Mouse (Mus musculus) skeletal muscle tissue, adult 2 months (tissue): Measurements from ENCODE around the gene Gm4312.
"Not testable (repeated sequence)": the region's sequence is repeated elsewhere in the genome, so short reads cannot be mapped to it uniquely, and the experiment has no call there.

Experiments
- DNase-seq: peaks from one replicate; pipeline ENCODE4 v3.0.0-alpha.2; 2012; ENCODE audit warnings: low read depth, low spot score

The Gm4312 gene

DNA sequence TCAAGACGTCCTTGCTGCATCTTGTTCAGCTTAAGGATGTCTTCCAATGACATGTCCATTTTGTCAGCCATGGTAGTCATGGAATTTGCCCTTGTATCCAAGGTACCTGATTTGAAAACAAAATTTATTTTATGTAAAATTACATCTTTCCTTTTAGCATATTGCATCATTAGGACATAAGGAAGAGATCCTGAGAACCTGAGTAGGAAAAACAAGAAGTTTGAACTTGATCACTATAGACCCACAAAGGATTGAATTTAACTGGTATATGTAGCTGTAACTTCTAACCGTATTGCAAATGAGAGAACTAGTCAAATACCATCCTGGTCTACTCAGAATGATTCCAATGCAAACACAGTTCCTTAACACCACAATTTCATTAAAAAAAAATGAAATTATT lies at the start of gene Gm4312:
Gm4312 (minus strand) TSS at position 101 of the 400 bp plus-strand sequence.
- not testable (repeated sequence) for DNase-seq

DNA sequence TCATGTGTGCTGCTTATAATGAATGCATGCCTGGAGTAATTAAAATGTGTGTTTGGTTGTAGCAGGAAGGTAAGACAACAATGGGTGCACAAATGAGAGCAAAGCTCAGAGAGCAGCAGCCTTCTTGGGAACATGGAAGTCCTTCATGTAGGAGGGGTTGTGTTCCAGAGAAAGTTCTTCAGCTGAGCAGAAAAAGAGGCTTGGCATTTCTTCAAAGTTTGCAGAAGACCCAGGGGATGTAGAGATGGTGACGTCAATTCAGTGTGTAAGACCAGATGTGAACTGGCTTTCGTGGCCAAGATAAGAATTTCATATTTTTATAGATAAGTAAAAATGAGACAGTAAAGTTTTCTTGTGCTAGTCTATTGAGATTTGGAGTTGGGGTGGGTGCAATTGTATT lies 45.2 kb upstream of the Gm4312 start:
- peak; percentile 47 for DNase-seq

DNA sequence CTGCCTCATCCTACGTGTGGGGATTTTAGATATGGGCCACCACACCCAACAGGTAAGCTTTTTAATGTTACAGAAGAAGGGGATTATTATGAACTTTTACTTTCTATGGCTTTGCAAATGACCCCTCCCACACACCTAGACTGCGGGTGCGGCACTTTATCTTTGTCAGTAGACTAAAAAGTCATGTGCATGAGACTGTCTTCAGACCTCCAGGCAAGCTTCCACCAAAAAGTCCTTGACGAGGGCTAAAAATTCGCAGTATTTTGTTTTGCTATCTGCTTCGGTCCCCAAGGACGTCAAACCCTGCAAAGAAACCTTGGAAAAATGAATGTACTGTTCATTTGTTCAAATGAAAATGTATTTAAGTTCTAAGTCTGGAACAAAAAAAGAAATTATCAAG lies 33.2 kb upstream of the Gm4312 start:
- DNase-seq, result no peak

DNA sequence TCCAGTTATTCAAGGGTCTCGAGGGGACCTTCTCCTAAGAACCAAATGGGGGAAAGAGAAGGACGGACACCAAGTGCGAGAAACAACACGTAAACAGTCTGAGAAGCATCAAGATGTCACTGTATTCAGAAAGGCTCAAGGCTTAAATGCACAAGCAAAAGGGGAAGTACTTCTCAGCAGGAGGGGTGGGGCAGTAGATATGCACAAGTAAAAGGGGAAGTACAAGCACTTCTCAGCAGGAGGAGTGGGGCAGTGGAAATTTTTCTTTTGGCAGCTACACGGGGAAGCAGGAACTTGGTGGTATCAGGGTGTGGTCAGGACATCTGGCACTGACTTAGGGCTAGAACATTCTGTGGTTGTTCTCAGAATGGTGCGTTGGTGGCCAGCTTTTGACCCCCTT lies 19.9 kb upstream of the Gm4312 start:
- DNase-seq, result not testable (repeated sequence)

DNA sequence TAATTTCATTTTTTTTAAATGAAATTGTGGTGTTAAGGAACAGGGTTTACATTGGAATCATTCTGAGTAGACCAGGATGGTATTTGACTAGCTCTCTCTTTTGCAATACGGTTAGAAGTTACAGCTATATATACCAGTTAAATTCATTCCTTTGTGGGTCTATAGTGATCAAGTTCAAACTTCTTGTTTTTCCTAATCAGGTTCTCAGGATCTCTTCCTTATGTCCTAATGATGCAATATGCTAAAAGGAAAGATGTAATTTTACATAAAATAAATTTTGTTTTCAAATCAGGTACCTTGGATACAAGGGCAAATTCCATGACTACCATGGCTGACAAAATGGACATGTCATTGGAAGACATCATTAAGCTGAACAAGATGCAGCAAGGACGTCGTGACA lies 21.3 kb downstream of the Gm4312 start, which contains the start of gene Gm4307:
Gm4307 (plus strand) TSS at position 301 of the 400 bp plus-strand sequence.
- not testable (repeated sequence) for DNase-seq

DNA sequence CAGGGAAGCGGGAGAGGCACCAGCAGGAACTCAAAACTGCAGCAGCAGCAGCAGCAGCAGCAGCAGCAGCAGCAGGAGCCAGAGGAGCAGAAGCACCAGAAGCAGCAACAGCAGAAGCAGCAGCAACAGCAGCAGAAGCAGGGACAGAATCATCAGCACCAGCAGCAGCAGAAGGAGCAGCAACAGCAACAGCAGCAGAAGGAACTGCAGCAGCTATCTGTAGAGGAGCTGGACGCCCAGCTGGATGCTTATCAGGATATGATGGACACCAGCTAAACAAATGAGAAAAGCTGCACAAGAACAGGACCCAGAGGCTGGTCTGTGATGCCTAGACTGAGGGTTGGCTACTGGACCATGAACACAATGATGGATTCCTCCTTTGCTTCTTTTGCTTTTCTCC lies 25.5 kb downstream of the Gm4312 start:
- DNase-seq, result not testable (repeated sequence)

DNA sequence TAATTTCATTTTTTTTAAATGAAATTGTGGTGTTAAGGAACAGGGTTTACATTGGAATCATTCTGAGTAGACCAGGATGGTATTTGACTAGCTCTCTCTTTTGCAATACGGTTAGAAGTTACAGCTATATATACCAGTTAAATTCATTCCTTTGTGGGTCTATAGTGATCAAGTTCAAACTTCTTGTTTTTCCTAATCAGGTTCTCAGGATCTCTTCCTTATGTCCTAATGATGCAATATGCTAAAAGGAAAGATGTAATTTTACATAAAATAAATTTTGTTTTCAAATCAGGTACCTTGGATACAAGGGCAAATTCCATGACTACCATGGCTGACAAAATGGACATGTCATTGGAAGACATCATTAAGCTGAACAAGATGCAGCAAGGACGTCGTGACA lies 31.6 kb downstream of the Gm4312 start, which contains the start of gene Gm4305:
Gm4305 (plus strand) TSS at position 301 of the 400 bp plus-strand sequence.
- DNase-seq, result not testable (repeated sequence)

DNA sequence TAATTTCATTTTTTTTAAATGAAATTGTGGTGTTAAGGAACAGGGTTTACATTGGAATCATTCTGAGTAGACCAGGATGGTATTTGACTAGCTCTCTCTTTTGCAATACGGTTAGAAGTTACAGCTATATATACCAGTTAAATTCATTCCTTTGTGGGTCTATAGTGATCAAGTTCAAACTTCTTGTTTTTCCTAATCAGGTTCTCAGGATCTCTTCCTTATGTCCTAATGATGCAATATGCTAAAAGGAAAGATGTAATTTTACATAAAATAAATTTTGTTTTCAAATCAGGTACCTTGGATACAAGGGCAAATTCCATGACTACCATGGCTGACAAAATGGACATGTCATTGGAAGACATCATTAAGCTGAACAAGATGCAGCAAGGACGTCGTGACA lies 36.7 kb downstream of the Gm4312 start, which contains the start of gene Gm4303:
Gm4303 (plus strand) TSS at position 301 of the 400 bp plus-strand sequence.
- not testable (repeated sequence) for DNase-seq

DNA sequence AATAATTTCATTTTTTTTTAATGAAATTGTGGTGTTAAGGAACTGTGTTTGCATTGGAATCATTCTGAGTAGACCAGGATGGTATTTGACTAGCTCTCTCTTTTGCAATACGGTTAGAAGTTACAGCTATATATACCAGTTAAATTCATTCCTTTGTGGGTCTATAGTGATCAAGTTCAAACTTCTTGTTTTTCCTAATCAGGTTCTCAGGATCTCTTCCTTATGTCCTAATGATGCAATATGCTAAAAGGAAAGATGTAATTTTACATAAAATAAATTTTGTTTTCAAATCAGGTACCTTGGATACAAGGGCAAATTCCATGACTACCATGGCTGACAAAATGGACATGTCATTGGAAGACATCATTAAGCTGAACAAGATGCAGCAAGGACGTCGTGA lies 41.8 kb downstream of the Gm4312 start, which contains the start of gene Gm4302:
Gm4302 (plus strand) TSS at position 301 of the 400 bp plus-strand sequence.
- not testable (repeated sequence) for DNase-seq

DNA sequence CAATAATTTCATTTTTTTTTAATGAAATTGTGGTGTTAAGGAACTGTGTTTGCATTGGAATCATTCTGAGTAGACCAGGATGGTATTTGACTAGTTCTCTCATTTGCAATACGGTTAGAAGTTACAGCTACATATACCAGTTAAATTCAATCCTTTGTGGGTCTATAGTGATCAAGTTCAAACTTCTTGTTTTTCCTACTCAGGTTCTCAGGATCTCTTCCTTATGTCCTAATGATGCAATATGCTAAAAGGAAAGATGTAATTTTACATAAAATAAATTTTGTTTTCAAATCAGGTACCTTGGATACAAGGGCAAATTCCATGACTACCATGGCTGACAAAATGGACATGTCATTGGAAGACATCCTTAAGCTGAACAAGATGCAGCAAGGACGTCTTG lies 47.0 kb downstream of the Gm4312 start, which contains the start of gene Gm4301:
Gm4301 (plus strand) TSS at position 301 of the 400 bp plus-strand sequence.
- DNase-seq, result not testable (repeated sequence)
